Mouse (Mus musculus) left cerebral cortex, postnatal 14 days (tissue): ENCODE data around the gene Anapc7. TPM values are rescaled to one million over a fixed set of nuclear protein-coding genes. Genes with fewer than 3 reads are reported as not detected.
"Not testable (repeated sequence)": the region's sequence is repeated elsewhere in the genome, so short reads cannot be mapped to it uniquely, and the experiment has no call there.

Experiments used
- DNase-seq, 2 experiments: peaks; one replicate each; pipeline ENCODE4 v3.0.0; 2021 to 2022; ENCODE audit warnings: low spot score in 2 of 2, mixed read lengths in 1 of 2
- intact Hi-C: fragments of 180-260 bp; cut with DNase I; formaldehyde crosslinking; loops from one replicate; pipeline ENCODE4 v1.15.1; 2025
- total RNA-seq, 2 experiments: library from RNA; stranded (reverse); gene quantifications; 2 replicates each; pipeline ENCODE4 v1.2.3; 2021

The Anapc7 gene
- total RNA-seq, 2 experiments from 2014 or later, result 29.5 to 31.2 TPM

- intact Hi-C loops, result no loop called here
- no peak for DNase-seq
Observed at GRCm38 (mm10) chr5:122444492-122444891, 23.0 kb downstream of the Anapc7 start.

- DNase-seq, result no peak
Observed at GRCm38 (mm10) chr5:122445051-122445610, 23.6 kb downstream of the Anapc7 start.

GRCm38 (mm10) chr5:122447857-122448256 is 26.4 kb downstream of the Anapc7 start:
- no peak for DNase-seq
- intact Hi-C loops, result no loop called here

More at GRCm38 (mm10) chr5:122445051-122445610, 23.6 kb downstream of the Anapc7 start:
- intact Hi-C loops, result no loop called here

GRCm38 (mm10) chr5:122448869-122449268 is 27.4 kb downstream of the Anapc7 start:
- intact Hi-C loops, result no loop called here
- DNase-seq, result no peak

GRCm38 (mm10) chr5:122449946-122450345 is 28.5 kb downstream of the Anapc7 start:
- no peak for DNase-seq

GRCm38 (mm10) chr5:122450913-122451317 is 29.4 kb downstream of the Anapc7 start:
- DNase-seq, result no peak

More at GRCm38 (mm10) chr5:122449946-122450345, 28.5 kb downstream of the Anapc7 start:
- intact Hi-C loops, result no loop called here

GRCm38 (mm10) chr5:122451324-122451723 is 29.8 kb downstream of the Anapc7 start:
- intact Hi-C loops, result no loop called here
- DNase-seq, result no peak

More at GRCm38 (mm10) chr5:122450913-122451317, 29.4 kb downstream of the Anapc7 start:
- intact Hi-C loops, result no loop called here

GRCm38 (mm10) chr5:122452194-122452593 is 30.7 kb downstream of the Anapc7 start:
- intact Hi-C loops, result no loop called here
- DNase-seq, result no peak

GRCm38 (mm10) chr5:122453188-122453587 is 31.7 kb downstream of the Anapc7 start:
- no peak for DNase-seq
- intact Hi-C loops, result no loop called here

GRCm38 (mm10) chr5:122454442-122454841 is 32.9 kb downstream of the Anapc7 start:
- intact Hi-C loops, result no loop called here
- no peak for DNase-seq

- DNase-seq, result no peak
- intact Hi-C loops, result no loop called here
Observed at GRCm38 (mm10) chr5:122454883-122455282, 33.4 kb downstream of the Anapc7 start.

GRCm38 (mm10) chr5:122455584-122455983 is 34.1 kb downstream of the Anapc7 start:
- intact Hi-C loops, result no loop called here
- no peak for DNase-seq

GRCm38 (mm10) chr5:122457054-122457453 is 35.6 kb downstream of the Anapc7 start:
- DNase-seq, intact Hi-C loops: not testable (repeated sequence)

GRCm38 (mm10) chr5:122458066-122458465 is 36.6 kb downstream of the Anapc7 start:
- intact Hi-C loops, result no loop called here
- DNase-seq, result no peak

- intact Hi-C loops, result loop anchor here (1.0 kb wide), 1 partner anchor 20 kb away; no protein-coding TSS in a partner anchor
- no peak for DNase-seq
Observed at GRCm38 (mm10) chr5:122459335-122459734, 37.8 kb downstream of the Anapc7 start.

- intact Hi-C loops, result no loop called here
- DNase-seq, result no peak
Observed at GRCm38 (mm10) chr5:122460656-122461055, 39.2 kb downstream of the Anapc7 start.

GRCm38 (mm10) chr5:122461431-122461830 is 39.9 kb downstream of the Anapc7 start:
- no peak for DNase-seq
- intact Hi-C loops, result no loop called here

GRCm38 (mm10) chr5:122471658-122472057 is 50.2 kb downstream of the Anapc7 start:
- intact Hi-C loops, result no loop called here
- no peak for DNase-seq

GRCm38 (mm10) chr5:122474643-122475363 is 53.3 kb downstream of the Anapc7 start:
- intact Hi-C loops, result no loop called here
- no peak for DNase-seq

GRCm38 (mm10) chr5:122476078-122476477 is 54.6 kb downstream of the Anapc7 start:
- intact Hi-C loops, result no loop called here
- DNase-seq, result no peak

- intact Hi-C loops, result no loop called here
- no peak for DNase-seq
Observed at GRCm38 (mm10) chr5:122477492-122477891, 56.0 kb downstream of the Anapc7 start.
